Mouse (Mus musculus) liver, adult 2 months (tissue): ENCODE measurements at regions not wholly inside any gene's neighbourhood (a gene's known extent, or its start where the extent isn't known, plus 50 kb on each side); places are given as distances from the start of the nearest gene placed in this dataset.

Source experiments
- CTCF ChIP-seq: fragments of 200-500 bp; IDR thresholded peaks from 2 replicates; pipeline ENCODE4 v1.5.1; 2011; ENCODE audit warnings: low read depth, low read length, control low read depth
- POLR2A ChIP-seq: fragments of 200-500 bp; IDR thresholded peaks from 2 replicates; pipeline ENCODE4 v1.6.1; 2011; ENCODE audit warnings: low read length, control low read depth; ENCODE audit not compliant: insufficient read depth; ENCODE audit errors: extremely low read depth

DNA sequence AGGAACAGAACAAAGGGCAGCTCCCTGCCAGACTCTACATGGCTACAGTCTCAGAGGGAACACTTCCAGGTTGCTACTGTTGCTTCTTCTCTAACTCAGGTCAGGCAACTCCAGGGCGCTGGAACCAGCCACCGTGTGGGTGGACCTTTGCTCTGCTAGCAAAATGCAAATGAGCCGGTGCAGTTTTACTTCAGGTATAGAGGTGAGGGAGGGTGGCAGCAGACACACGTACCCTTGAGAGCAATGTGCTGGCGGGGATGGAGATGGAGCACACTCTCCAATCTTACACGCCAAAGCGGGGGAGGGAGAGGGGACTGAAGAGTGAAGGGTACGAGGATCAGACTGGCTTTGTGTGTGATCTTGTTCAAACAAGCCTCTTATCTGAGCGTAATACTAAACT lies 68.8 kb upstream of the Epcam start:
- TF ChIP-seq CTCF (no peak), POLR2A (no peak)
